Mouse (Mus musculus): ENCODE data around the gene Nr6a1. TPM values are rescaled to one million over a fixed set of nuclear protein-coding genes. Genes with fewer than 3 reads are reported as not detected.

Nr6a1 gene
- polyA plus RNA-seq, 2 experiments: 0.90 to 1.2 TPM

- no peaks in the 10 kb centered on the region for H3K27me3 ChIP-seq (ENCODE audit: control insufficient read depth, insufficient read depth, low read length)
- H3K4me2 ChIP-seq (ENCODE audit: low read depth): no peak overlapping the region
- H3K4me3 ChIP-seq (ENCODE audit: insufficient read depth in 1 of 2, low read depth in 2 of 2, low read length in 2 of 2): no peak overlapping the region
- H3K27ac ChIP-seq: no peak overlapping the region
- no peaks in the 10 kb centered on the region for H3K4me1 ChIP-seq (replicated peaks; ENCODE audit: control insufficient read depth in 2 of 2, insufficient read depth in 2 of 2, low read length in 1 of 2)
- no peaks in the 10 kb centered on the region for H3K9me3 ChIP-seq (ENCODE audit: control insufficient read depth, low read length)
- no peaks in the 10 kb centered on the region for H3K36me3 ChIP-seq (replicated peaks; ENCODE audit: control insufficient read depth, insufficient read depth, low read depth)
- ATAC-seq (ENCODE audit: insufficient read depth) (no peak), DNase-seq (ENCODE audit: low read depth in 3 of 3, low spot score in 3 of 3) (no peak)
- no peak for TF ChIP-seq EP300 (IDR thresholded peaks at IDR 0.05; ENCODE audit: low read depth)
- H3K9ac ChIP-seq (replicated peaks): no peak overlapping the region
- WGBS (ENCODE audit: insufficient replicate concordance): 73% methylated on average over 14 of the region's 14 CpGs
Measured at GRCm38 (mm10) chr2:38738601-38739301, 188.7 kb downstream of the Nr6a1 start.

GRCm38 (mm10) chr2:38735740-38736139 lies 191.7 kb downstream of the Nr6a1 start:
- ATAC-seq (ENCODE audit: insufficient read depth): no peak
- Histone ChIP-seq H3K9me3 (ENCODE audit: control insufficient read depth, low read length) (no peaks in the 10 kb centered on the region), H3K27me3 (ENCODE audit: control insufficient read depth, insufficient read depth, low read length) (no peaks in the 10 kb centered on the region), H3K4me2 (ENCODE audit: low read depth) (no peak overlapping the region), H3K4me3 (ENCODE audit: insufficient read depth in 1 of 2, low read depth in 2 of 2, low read length in 2 of 2) (no peak overlapping the region), H3K27ac (no peak overlapping the region), H3K9ac (replicated peaks) (no peak overlapping the region), H3K36me3 (replicated peaks; ENCODE audit: control insufficient read depth, insufficient read depth, low read depth) (no peaks in the 10 kb centered on the region), H3K4me1 (replicated peaks; ENCODE audit: control insufficient read depth in 2 of 2, insufficient read depth in 2 of 2, low read length in 1 of 2) (no peaks in the 10 kb centered on the region)
- no peak for TF ChIP-seq EP300 (IDR thresholded peaks at IDR 0.05; ENCODE audit: low read depth)
- TF ChIP-seq CTCF (IDR thresholded peaks at IDR 0.05; ENCODE audit: low read depth): no peak
- no peak for DNase-seq (ENCODE audit: low read depth in 3 of 3, low spot score in 3 of 3)

- no peak for ATAC-seq (ENCODE audit: insufficient read depth)
- TF ChIP-seq CTCF (IDR thresholded peaks at IDR 0.05; ENCODE audit: low read depth): no peak
- no peak for TF ChIP-seq EP300 (IDR thresholded peaks at IDR 0.05; ENCODE audit: low read depth)
- H3K4me1 ChIP-seq (replicated peaks; ENCODE audit: control insufficient read depth in 2 of 2, insufficient read depth in 2 of 2, low read length in 1 of 2): no peaks in the 10 kb centered on the region
- no peaks in the 10 kb centered on the region for H3K36me3 ChIP-seq (replicated peaks; ENCODE audit: control insufficient read depth, insufficient read depth, low read depth)
- no peak for DNase-seq (ENCODE audit: low read depth in 3 of 3, low spot score in 3 of 3)
- H3K27ac ChIP-seq: no peak overlapping the region
- no peak overlapping the region for H3K4me3 ChIP-seq (ENCODE audit: insufficient read depth in 1 of 2, low read depth in 2 of 2, low read length in 2 of 2)
- no peak overlapping the region for H3K4me2 ChIP-seq (ENCODE audit: low read depth)
- no peak overlapping the region for H3K9ac ChIP-seq (replicated peaks)
- H3K9me3 ChIP-seq (ENCODE audit: control insufficient read depth, low read length): no peaks in the 10 kb centered on the region
- no peaks in the 10 kb centered on the region for H3K27me3 ChIP-seq (ENCODE audit: control insufficient read depth, insufficient read depth, low read length)
- 70% methylated on average over 5 of the region's 5 CpGs for WGBS (ENCODE audit: insufficient replicate concordance)
Measured at GRCm38 (mm10) chr2:38734721-38735120, 192.8 kb downstream of the Nr6a1 start.

- Histone ChIP-seq H3K4me3 (ENCODE audit: insufficient read depth in 1 of 2, low read depth in 2 of 2, low read length in 2 of 2) (no peak overlapping the region), H3K27me3 (ENCODE audit: control insufficient read depth, insufficient read depth, low read length) (no peaks in the 10 kb centered on the region), H3K4me2 (ENCODE audit: low read depth) (no peak overlapping the region), H3K9ac (replicated peaks) (no peak overlapping the region), H3K9me3 (ENCODE audit: control insufficient read depth, low read length) (no peaks in the 10 kb centered on the region), H3K4me1 (replicated peaks; ENCODE audit: control insufficient read depth in 2 of 2, insufficient read depth in 2 of 2, low read length in 1 of 2) (no peaks in the 10 kb centered on the region), H3K36me3 (replicated peaks; ENCODE audit: control insufficient read depth, insufficient read depth, low read depth) (no peaks in the 10 kb centered on the region), H3K27ac (no peak overlapping the region)
- 76% methylated on average over 6 of the region's 6 CpGs for WGBS (ENCODE audit: insufficient replicate concordance)
- ATAC-seq (ENCODE audit: insufficient read depth): no peak
- DNase-seq (ENCODE audit: low read depth in 3 of 3, low spot score in 3 of 3): no peak
- TF ChIP-seq CTCF (IDR thresholded peaks at IDR 0.05; ENCODE audit: low read depth) (no peak), EP300 (IDR thresholded peaks at IDR 0.05; ENCODE audit: low read depth) (no peak)
Measured at GRCm38 (mm10) chr2:38730331-38730827, 197.1 kb downstream of the Nr6a1 start.

GRCm38 (mm10) chr2:38725427-38725826 lies 202.1 kb downstream of the Nr6a1 start:
- no peak overlapping the region for H3K9ac ChIP-seq (replicated peaks)
- H3K27ac ChIP-seq: no peak overlapping the region
- WGBS (ENCODE audit: insufficient replicate concordance): 59% methylated on average over 3 of the region's 3 CpGs
- no peaks in the 10 kb centered on the region for H3K4me1 ChIP-seq (replicated peaks; ENCODE audit: control insufficient read depth in 2 of 2, insufficient read depth in 2 of 2, low read length in 1 of 2)
- TF ChIP-seq CTCF (IDR thresholded peaks at IDR 0.05; ENCODE audit: low read depth) (no peak), EP300 (IDR thresholded peaks at IDR 0.05; ENCODE audit: low read depth) (no peak)
- ATAC-seq (ENCODE audit: insufficient read depth) (no peak), DNase-seq (ENCODE audit: low read depth in 3 of 3, low spot score in 3 of 3) (no peak)
- no peaks in the 10 kb centered on the region for H3K27me3 ChIP-seq (ENCODE audit: control insufficient read depth, insufficient read depth, low read length)
- H3K36me3 ChIP-seq (replicated peaks; ENCODE audit: control insufficient read depth, insufficient read depth, low read depth): no peaks in the 10 kb centered on the region
- no peak overlapping the region for H3K4me3 ChIP-seq (ENCODE audit: insufficient read depth in 1 of 2, low read depth in 2 of 2, low read length in 2 of 2)
- H3K9me3 ChIP-seq (ENCODE audit: control insufficient read depth, low read length): no peaks in the 10 kb centered on the region
- H3K4me2 ChIP-seq (ENCODE audit: low read depth): no peak overlapping the region
